ENCODE assay signal across 8 mouse cellular contexts in genomic region chr5:88885944-88886343, GRCm38 (mm10). TPM values are rescaled to one million over a fixed set of nuclear protein-coding genes. Genes with fewer than 3 reads are reported as not detected.
DNase-seq lines count a peak whose midpoint lies in the region; ATAC-seq and TF ChIP-seq lines count a peak whose summit lies in the region.

No protein-coding gene starts in this region.

- no peak for TF ChIP-seq CTCF in left cerebral cortex, adult 2 months (IDR thresholded peaks at IDR 0.05)

- H3K27me3 ChIP-seq in forebrain, embryonic 13.5 days = peaks cover 18% of the 10 kb centered on the region
- no peaks in the 10 kb centered on the region for H3K27me3 ChIP-seq in limb, embryonic 11.5 days (ENCODE audit: control insufficient read depth, insufficient read depth, low read length)
- H3K27me3 ChIP-seq in neural tube, embryonic 14.5 days (ENCODE audit: control insufficient read depth, insufficient read depth, low read length) = peaks cover 6% of the 10 kb centered on the region; the same call in 1 of the 2 replicates

- ATAC-seq in forebrain, embryonic 13.5 days = no peak
- no peak for ATAC-seq in limb, embryonic 11.5 days (ENCODE audit: insufficient number of reproducible peaks, low FRiP score, low TSS enrichment, low read depth)
- no peak for ATAC-seq in neural tube, embryonic 14.5 days (ENCODE audit: low read depth)

- no peaks in the 10 kb centered on the region for H3K36me3 ChIP-seq in forebrain, embryonic 13.5 days (ENCODE audit: poor library complexity, severe bottlenecking)
- H3K36me3 ChIP-seq in limb, embryonic 11.5 days (ENCODE audit: control insufficient read depth, insufficient read depth, low read length) = no peaks in the 10 kb centered on the region
- H3K36me3 ChIP-seq in neural tube, embryonic 14.5 days (ENCODE audit: control insufficient read depth, insufficient read depth, low read length) = no peaks in the 10 kb centered on the region

- H3K4me3 ChIP-seq in left cerebral cortex, adult 2 months = peak overlapping the region; percentile 64; the same call in 1 of the 2 replicates
- peak overlapping the region; percentile 72; the same call in 1 of the 2 replicates for H3K4me3 ChIP-seq in forebrain, embryonic 13.5 days
- H3K4me3 ChIP-seq in limb, embryonic 11.5 days (ENCODE audit: low read depth, low read length) = peak overlapping the region; percentile 69
- peak overlapping the region; percentile 66 for H3K4me3 ChIP-seq in neural tube, embryonic 14.5 days (ENCODE audit: low read depth, low read length)

- DNase-seq in left cerebral cortex, adult 2 months (ENCODE audit: extremely low spot score in 1 of 2, low spot score in 2 of 2) = no peak
- DNase-seq in left cerebral cortex, adult 11 months (ENCODE audit: low spot score) = no peak
- peak; percentile 19 for DNase-seq in limb, embryonic 11.5 days (ENCODE audit: low spot score)
- DNase-seq in cerebellum, adult 9-11 months = no peak
- DNase-seq in gastrocnemius, adult 8-10 months (ENCODE audit: low spot score in 2 of 2) = no peak
- DNase-seq in testis, postnatal 14 days (ENCODE audit: low spot score) = no peak

- H3K4me2 ChIP-seq in forebrain, embryonic 13.5 days = peak overlapping the region; percentile 97
- H3K4me2 ChIP-seq in limb, embryonic 11.5 days (ENCODE audit: low read depth, severe bottlenecking) = no peak overlapping the region; the same call in 1 of the 2 replicates
- H3K4me2 ChIP-seq in neural tube, embryonic 14.5 days (ENCODE audit: low read depth, low read length) = peak overlapping the region; percentile 96

- WGBS in forebrain, embryonic 13.5 days = 48% methylated on average over 5 of the region's 5 CpGs
- WGBS in limb, embryonic 11.5 days = 49% methylated on average over 5 of the region's 5 CpGs
- 47% methylated on average over 5 of the region's 5 CpGs for WGBS in neural tube, embryonic 14.5 days

- H3K27ac ChIP-seq in left cerebral cortex, adult 2 months = no peak overlapping the region
- no peak overlapping the region for H3K27ac ChIP-seq in forebrain, embryonic 13.5 days
- no peak overlapping the region for H3K27ac ChIP-seq in limb, embryonic 11.5 days (replicated peaks; ENCODE audit: low read depth, low read length)
- no peak overlapping the region for H3K27ac ChIP-seq in neural tube, embryonic 14.5 days (ENCODE audit: low read depth, low read length)

- H3K9me3 ChIP-seq in forebrain, embryonic 13.5 days (replicated peaks) = no peaks in the 10 kb centered on the region
- no peaks in the 10 kb centered on the region for H3K9me3 ChIP-seq in limb, embryonic 11.5 days (ENCODE audit: control insufficient read depth, low read length)
- H3K9me3 ChIP-seq in neural tube, embryonic 14.5 days (ENCODE audit: control insufficient read depth, low read length) = no peaks in the 10 kb centered on the region

- H3K4me1 ChIP-seq in forebrain, embryonic 13.5 days = peaks cover 13% of the 10 kb centered on the region
- H3K4me1 ChIP-seq in limb, embryonic 11.5 days (ENCODE audit: control insufficient read depth, insufficient read depth, low read length) = no peaks in the 10 kb centered on the region
- peaks cover 5% of the 10 kb centered on the region; the same call in 1 of the 2 replicates for H3K4me1 ChIP-seq in neural tube, embryonic 14.5 days (ENCODE audit: control insufficient read depth, insufficient read depth, low read length)

- intact Hi-C loops in left cerebral cortex, adult 2 months (cut with DNase I) = loop anchor here (5.0 kb wide), 2 partner anchors 94 to 336 kb away; no protein-coding TSS in a partner anchor

- H3K9ac ChIP-seq in forebrain, embryonic 13.5 days = no peak overlapping the region
- H3K9ac ChIP-seq in limb, embryonic 11.5 days (ENCODE audit: low read length) = no peak overlapping the region
- no peak overlapping the region for H3K9ac ChIP-seq in neural tube, embryonic 14.5 days (replicated peaks; ENCODE audit: low read depth, low read length)

RNA-seq across cellular contexts. Expression of gene Slc4a4, which starts 0.7 kb away (rescaled TPM):
- total RNA-seq in left cerebral cortex, adult 2 months (2021) = 100 to 1,000 TPM; 104 to 119 TPM
- polyA plus RNA-seq in forebrain, embryonic 13.5 days (2015; fragmentation: Nextera tagmentation; extraction: Ambion mirVana) = 0.68 and 1.1 TPM in 2 replicates
- 1.7 and 1.9 TPM in 2 replicates for polyA plus RNA-seq in limb, embryonic 11.5 days (2014; fragmentation: Nextera tagmentation; extraction: Ambion mirVana)
- polyA plus RNA-seq in neural tube, embryonic 14.5 days (2014; fragmentation: Nextera tagmentation; extraction: Ambion mirVana) = 10.9 and 15.8 TPM in 2 replicates
- 10 to 100 TPM; 20.2 to 38.8 (median 23.6) TPM for total RNA-seq in gastrocnemius, adult 8-10 months (2022)
